Mouse (Mus musculus) forebrain, embryonic 16.5 days (tissue): Measurements from ENCODE around the gene Gm20388. TPM values are rescaled to one million over a fixed set of nuclear protein-coding genes. Genes with fewer than 3 reads are reported as not detected.

Experiments used
- ATAC-seq: fragments of 200-750 bp; cut with Nextera tagmentation; 2 replicates; pipeline ENCODE4 v1.8.0; 2017; ENCODE audit warnings: mild to moderate bottlenecking, moderate library complexity
- H3K27ac ChIP-seq: fragments of 300-500 bp; sonication (generic); 2 replicates; pipeline ENCODE4 v1.5.1; 2014; ENCODE audit warnings: low read length, control low read depth
- H3K27me3 ChIP-seq: fragments of 300-500 bp; sonication (generic); replicated peaks from 2 replicates; pipeline ENCODE4 v1.6.1; 2014; ENCODE audit warnings: low read length; ENCODE audit not compliant: control insufficient read depth, insufficient read depth
- H3K36me3 ChIP-seq: fragments of 300-500 bp; sonication (generic); 2 replicates; pipeline ENCODE4 v1.6.1; 2014; ENCODE audit not compliant: control insufficient read depth, insufficient read depth
- H3K4me1 ChIP-seq: fragments of 300-500 bp; sonication (generic); replicated peaks from 2 replicates; pipeline ENCODE4 v1.6.1; 2014; ENCODE audit warnings: low read length; ENCODE audit not compliant: control insufficient read depth, insufficient read depth
- H3K4me2 ChIP-seq: fragments of 300-500 bp; sonication (generic); 2 replicates; pipeline ENCODE4 v1.6.1; 2014; ENCODE audit warnings: mild to moderate bottlenecking, low read length, control low read depth
- H3K4me3 ChIP-seq: fragments of 300-500 bp; sonication (generic); replicated peaks from 2 replicates; pipeline ENCODE4 v1.5.1; 2014; ENCODE audit warnings: mild to moderate bottlenecking, low read length, control low read depth
- H3K9ac ChIP-seq: fragments of 300-500 bp; sonication (generic); replicated peaks from 2 replicates; pipeline ENCODE4 v1.6.1; 2014; ENCODE audit warnings: low read depth, low read length, control low read depth
- H3K9me3 ChIP-seq: fragments of 300-500 bp; sonication (generic); 2 replicates; pipeline ENCODE4 v1.6.1; 2016; ENCODE audit warnings: low read length; ENCODE audit not compliant: control insufficient read depth
- WGBS: fragments of 180-500 bp; shearing (Covaris S2); extraction: QIAGEN DNeasy Blood & Tissue Kit; methylation state at CpG from one replicate; pipeline ENCODE4 v1.1.7; 2014; 5-methylcytosine and 5-hydroxymethylcytosine counted together
- polyA plus RNA-seq: library from polyadenylated mRNA; unstranded; fragments of >200 nt; fragmentation: Nextera tagmentation; extraction: Ambion mirVana; gene quantifications from 2 replicates; pipeline ENCODE4 v1.2.1, GENCODE M21; 2015

Gene Gm20388
- polyA plus RNA-seq, 1 experiment from 2014 or later, result 4.7 TPM

- H3K9ac ChIP-seq, result peak overlapping the region; percentile 57
- peak overlapping the region; percentile 22; the same call in 1 of the 2 replicates for H3K4me2 ChIP-seq
- peak; percentile 97 for ATAC-seq
- H3K9me3 ChIP-seq, result no peaks in the 10 kb centered on the region
- H3K27ac ChIP-seq, result peak overlapping the region; percentile 93
- H3K36me3 ChIP-seq, result no peaks in the 10 kb centered on the region
- H3K27me3 ChIP-seq, result no peaks in the 10 kb centered on the region
- WGBS, result 25% methylated on average over 6 of the region's 6 CpGs
- peaks cover 25% of the 10 kb centered on the region for H3K4me1 ChIP-seq
- peak overlapping the region; percentile 19; the same call in 1 of the 2 replicates for H3K4me3 ChIP-seq
Observed at GRCm38 (mm10) chr8:121668553-121668952, 1757.9 kb downstream of the Gm20388 start.

GRCm38 (mm10) chr8:121669208-121669607 is 1758.6 kb downstream of the Gm20388 start:
- no peaks in the 10 kb centered on the region for H3K27me3 ChIP-seq
- 20% methylated on average over 8 of the region's 8 CpGs for WGBS
- H3K36me3 ChIP-seq, result no peaks in the 10 kb centered on the region
- peak overlapping the region; percentile 22 for H3K4me2 ChIP-seq
- peak; percentile 24 for ATAC-seq
- H3K9me3 ChIP-seq, result no peaks in the 10 kb centered on the region
- peaks cover 26% of the 10 kb centered on the region for H3K4me1 ChIP-seq
- H3K27ac ChIP-seq, result peak overlapping the region; percentile 93
- peak overlapping the region; percentile 57 for H3K9ac ChIP-seq
- peak overlapping the region; percentile 19; the same call in 1 of the 2 replicates for H3K4me3 ChIP-seq

- ATAC-seq, result no peak
Observed at GRCm38 (mm10) chr8:121673153-121673552, 1762.5 kb downstream of the Gm20388 start.

GRCm38 (mm10) chr8:121673917-121674316 is 1763.3 kb downstream of the Gm20388 start:
- ATAC-seq, result peak; percentile 79
- Histone ChIP-seq H3K9me3 (no peaks in the 10 kb centered on the region), H3K4me2 (0 out of 2 replicates have a peak overlapping the region, but pooled peaks have one; percentile 8), H3K27ac (peak overlapping the region; percentile 74), H3K27me3 (no peaks in the 10 kb centered on the region), H3K9ac (no peak overlapping the region), H3K4me3 (no peak overlapping the region), H3K4me1 (peaks cover 8% of the 10 kb centered on the region), H3K36me3 (no peaks in the 10 kb centered on the region)
- 67% methylated on average over 5 of the region's 5 CpGs for WGBS

More at GRCm38 (mm10) chr8:121673153-121673552, 1762.5 kb downstream of the Gm20388 start:
- H3K9ac ChIP-seq, result no peak overlapping the region
- H3K9me3 ChIP-seq, result no peaks in the 10 kb centered on the region
- H3K27me3 ChIP-seq, result no peaks in the 10 kb centered on the region
- peak overlapping the region; percentile 74 for H3K27ac ChIP-seq
- no peak overlapping the region for H3K4me3 ChIP-seq
- no peaks in the 10 kb centered on the region for H3K36me3 ChIP-seq
- 66% methylated on average over 4 of the region's 4 CpGs for WGBS
- peaks cover 16% of the 10 kb centered on the region for H3K4me1 ChIP-seq
- H3K4me2 ChIP-seq, result no peak overlapping the region

- no peak overlapping the region for H3K27ac ChIP-seq
- no peaks in the 10 kb centered on the region for H3K27me3 ChIP-seq
- peaks cover 7% of the 10 kb centered on the region for H3K4me1 ChIP-seq
- H3K36me3 ChIP-seq, result no peaks in the 10 kb centered on the region
- no peaks in the 10 kb centered on the region for H3K9me3 ChIP-seq
- H3K4me2 ChIP-seq, result no peak overlapping the region
- no peak overlapping the region for H3K9ac ChIP-seq
- no peak overlapping the region for H3K4me3 ChIP-seq
- WGBS, result 58% methylated on average over 5 of the region's 5 CpGs
- no peak for ATAC-seq
Observed at GRCm38 (mm10) chr8:121674524-121674923, 1763.9 kb downstream of the Gm20388 start.

- H3K4me3 ChIP-seq, result no peak overlapping the region
- no peak overlapping the region for H3K9ac ChIP-seq
Observed at GRCm38 (mm10) chr8:121675161-121675560, 1764.5 kb downstream of the Gm20388 start.

GRCm38 (mm10) chr8:121675701-121676100 is 1765.1 kb downstream of the Gm20388 start:
- no peak overlapping the region for H3K9ac ChIP-seq

More at GRCm38 (mm10) chr8:121675161-121675560, 1764.5 kb downstream of the Gm20388 start:
- Histone ChIP-seq H3K27ac (no peak overlapping the region), H3K4me2 (no peak overlapping the region), H3K36me3 (no peaks in the 10 kb centered on the region), H3K9me3 (no peaks in the 10 kb centered on the region), H3K4me1 (peaks cover 7% of the 10 kb centered on the region), H3K27me3 (no peaks in the 10 kb centered on the region)
- 72% methylated on average over 3 of the region's 3 CpGs for WGBS
- no peak for ATAC-seq

GRCm38 (mm10) chr8:121678696-121679095 is 1768.1 kb downstream of the Gm20388 start:
- no peak overlapping the region for H3K4me2 ChIP-seq
- H3K4me3 ChIP-seq, result no peak overlapping the region
- 60% methylated on average over 5 of the region's 5 CpGs for WGBS
- no peaks in the 10 kb centered on the region for H3K9me3 ChIP-seq
- H3K36me3 ChIP-seq, result no peaks in the 10 kb centered on the region
- no peaks in the 10 kb centered on the region for H3K27me3 ChIP-seq
- H3K27ac ChIP-seq, result no peak overlapping the region
- H3K4me1 ChIP-seq, result peaks cover 1% of the 10 kb centered on the region; the same call in 1 of the 2 replicates
- ATAC-seq, result no peak
- H3K9ac ChIP-seq, result no peak overlapping the region

More at GRCm38 (mm10) chr8:121675701-121676100, 1765.1 kb downstream of the Gm20388 start:
- Histone ChIP-seq H3K36me3 (no peaks in the 10 kb centered on the region), H3K4me2 (no peak overlapping the region), H3K27ac (no peak overlapping the region), H3K9me3 (no peaks in the 10 kb centered on the region), H3K4me1 (peaks cover 7% of the 10 kb centered on the region), H3K27me3 (no peaks in the 10 kb centered on the region), H3K4me3 (no peak overlapping the region)
- ATAC-seq, result no peak
- 61% methylated on average over 20 of the region's 20 CpGs for WGBS

GRCm38 (mm10) chr8:121680896-121681295 is 1770.3 kb downstream of the Gm20388 start:
- Histone ChIP-seq H3K27ac (no peak overlapping the region), H3K4me2 (no peak overlapping the region), H3K36me3 (no peaks in the 10 kb centered on the region), H3K27me3 (no peaks in the 10 kb centered on the region), H3K4me3 (no peak overlapping the region), H3K9me3 (no peaks in the 10 kb centered on the region), H3K9ac (no peak overlapping the region), H3K4me1 (no peaks in the 10 kb centered on the region)
- 81% methylated on average over 4 of the region's 4 CpGs for WGBS
- ATAC-seq, result no peak

- no peaks in the 10 kb centered on the region for H3K9me3 ChIP-seq
- no peaks in the 10 kb centered on the region for H3K36me3 ChIP-seq
- H3K4me2 ChIP-seq, result no peak overlapping the region
- WGBS, result 51% methylated on average over 10 of the region's 10 CpGs
- H3K4me3 ChIP-seq, result no peak overlapping the region
- no peaks in the 10 kb centered on the region for H3K4me1 ChIP-seq
- H3K27ac ChIP-seq, result no peak overlapping the region
- ATAC-seq, result no peak
- no peak overlapping the region for H3K9ac ChIP-seq
- no peaks in the 10 kb centered on the region for H3K27me3 ChIP-seq
Observed at GRCm38 (mm10) chr8:121681457-121681856, 1770.8 kb downstream of the Gm20388 start.
